Mouse (Mus musculus): ENCODE results near the gene Dnajb11.

The Dnajb11 gene

DNA sequence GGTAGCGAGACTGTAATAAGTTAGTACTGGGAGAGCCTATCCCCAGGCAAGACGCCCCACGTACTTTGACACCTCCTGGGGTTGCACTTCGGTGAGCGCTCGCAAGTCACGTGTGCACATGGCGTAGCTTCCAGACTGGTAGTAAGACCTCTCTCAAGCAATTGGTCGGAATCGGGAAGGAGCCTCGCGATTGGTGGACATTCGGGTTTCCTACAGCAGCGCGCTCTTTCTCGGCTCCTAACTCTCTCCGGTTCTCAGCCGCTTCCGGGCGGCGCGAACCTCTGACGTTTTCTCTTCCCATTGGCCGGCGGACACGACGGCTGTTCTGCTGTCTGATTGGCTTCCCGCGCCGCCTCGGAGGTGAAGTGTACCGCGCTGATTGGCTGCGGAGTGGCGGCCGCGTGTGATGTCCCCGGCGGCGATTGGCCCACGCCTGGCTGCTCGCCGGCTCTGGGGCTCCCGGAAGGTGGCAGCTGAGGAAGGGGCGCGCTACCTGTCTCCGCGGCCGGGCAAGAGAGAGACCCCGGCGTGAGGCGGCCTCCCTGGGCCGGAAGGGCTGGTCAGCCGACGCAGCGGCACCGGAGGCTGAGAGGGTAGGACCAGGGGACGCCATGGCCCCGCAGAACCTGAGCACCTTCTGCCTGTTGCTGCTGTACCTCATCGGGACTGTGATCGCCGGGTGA, at the start of gene Dnajb11, which contains the start of gene Tbccd1:
Gene Dnajb11, plus strand, starts transcription at position 415 of the 683 bp plus-strand sequence.
Gene Tbccd1, minus strand, starts transcription at position 239 of the 683 bp plus-strand sequence.
- peak; percentile 99 for DNase-seq (ENCODE audit: low read depth, low spot score)

DNA sequence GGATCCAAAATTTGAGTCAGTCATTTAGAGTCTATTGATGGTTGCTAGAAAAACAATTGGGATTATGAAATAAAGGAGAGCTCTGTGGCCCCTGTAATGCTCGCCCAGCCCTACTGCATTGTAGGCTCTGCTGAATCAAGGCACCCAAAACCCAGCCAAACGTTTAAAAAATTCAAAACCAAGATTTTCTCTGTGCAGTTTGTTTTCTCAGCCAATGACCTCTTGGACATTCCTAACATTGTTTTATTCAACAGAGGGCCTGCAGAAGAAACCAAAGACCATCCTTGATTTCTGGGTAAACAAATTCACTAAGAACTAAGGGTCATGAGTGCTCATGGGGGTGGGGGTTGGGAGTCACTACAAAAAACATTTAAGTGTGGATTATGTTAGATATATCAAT, 46.2 kb upstream of the Dnajb11 start, which contains the start of gene Crygs:
Gene Crygs, minus strand, starts transcription at position 101 of the 400 bp plus-strand sequence.
- DNase-seq (ENCODE audit: low read depth, low spot score): no peak

DNA sequence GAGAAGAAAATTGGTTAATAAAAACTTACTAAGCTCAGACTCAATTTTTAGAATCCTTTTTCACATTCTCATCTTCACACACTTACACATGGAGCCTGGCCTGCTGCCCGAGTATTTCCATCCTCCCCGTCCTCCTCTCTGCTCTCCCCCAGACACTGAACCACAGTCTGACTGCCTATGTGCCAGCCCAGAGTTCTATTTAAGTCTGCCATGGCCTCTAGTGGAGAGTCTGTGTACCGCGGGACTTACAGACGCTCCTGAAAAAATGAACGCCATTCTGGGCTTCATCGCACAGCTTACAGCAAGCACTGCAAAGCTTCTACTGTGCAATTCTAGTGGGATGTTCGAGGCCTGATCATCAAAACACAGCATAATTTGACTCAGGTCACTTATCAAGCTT, 36.9 kb upstream of the Dnajb11 start:
- peak; percentile 55 for DNase-seq (ENCODE audit: low read depth, low spot score)

DNA sequence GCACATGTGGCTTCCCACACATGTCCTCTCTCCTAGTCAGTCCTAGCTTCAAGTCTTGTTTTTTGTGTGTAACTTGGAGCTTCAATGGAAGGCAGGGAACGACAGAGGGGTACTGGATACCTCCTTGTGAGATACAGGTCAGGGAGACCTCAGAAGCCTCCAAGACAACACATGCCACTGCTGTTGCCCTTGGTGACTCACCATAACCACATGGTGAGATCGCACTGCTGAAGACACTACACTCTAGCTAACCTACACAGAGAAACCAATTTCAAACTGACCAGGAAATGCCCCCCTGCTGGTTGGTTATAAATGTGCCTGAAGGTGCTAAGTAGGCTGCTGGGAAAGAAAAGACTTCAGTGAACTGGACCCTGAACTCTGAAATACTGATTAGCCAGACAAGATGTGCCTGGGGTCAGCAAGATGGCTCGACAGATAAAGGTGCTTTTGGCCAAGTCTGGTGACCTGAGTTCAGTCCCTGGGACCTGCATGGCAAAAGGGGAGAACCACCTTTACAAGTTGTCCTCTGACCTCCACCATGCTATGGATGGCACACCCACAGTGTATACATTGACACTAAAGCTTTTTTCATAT, 24.6 kb upstream of the Dnajb11 start:
- no peak for DNase-seq (ENCODE audit: low read depth, low spot score)

DNA sequence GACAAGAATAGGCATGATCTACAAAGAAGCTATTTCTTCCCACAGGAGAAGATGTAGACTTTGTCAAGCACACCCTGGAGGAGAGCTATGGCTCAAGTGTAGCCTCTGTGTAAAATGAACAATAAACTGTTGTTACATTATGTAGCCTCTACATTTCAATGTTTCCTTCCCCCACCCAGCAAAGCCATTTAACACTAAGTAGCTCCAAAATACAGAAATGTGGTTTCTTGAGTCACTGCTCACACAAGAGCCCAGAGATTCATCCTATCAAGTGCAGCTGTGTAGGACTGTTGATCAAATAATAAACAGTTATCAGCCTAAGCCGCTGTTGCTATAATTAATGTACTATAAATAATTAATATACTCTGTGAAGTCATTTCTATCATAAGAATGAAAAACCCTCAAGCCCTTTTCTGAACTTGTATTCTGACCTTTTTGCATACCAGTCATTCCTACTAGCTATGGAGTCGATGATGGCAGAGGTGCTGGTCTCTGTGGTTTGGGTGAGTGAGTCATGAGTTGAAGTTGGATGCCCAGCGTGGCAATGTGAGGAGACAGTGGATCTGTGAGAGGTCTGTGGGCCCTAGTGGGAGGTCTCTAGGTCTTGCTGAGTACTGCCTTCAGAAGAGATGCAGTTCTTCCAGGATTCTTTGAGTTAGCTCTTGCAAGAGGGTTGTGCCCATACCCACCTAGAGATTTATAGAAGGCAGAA, 18.3 kb upstream of the Dnajb11 start:
- DNase-seq (ENCODE audit: low read depth, low spot score): no peak

DNA sequence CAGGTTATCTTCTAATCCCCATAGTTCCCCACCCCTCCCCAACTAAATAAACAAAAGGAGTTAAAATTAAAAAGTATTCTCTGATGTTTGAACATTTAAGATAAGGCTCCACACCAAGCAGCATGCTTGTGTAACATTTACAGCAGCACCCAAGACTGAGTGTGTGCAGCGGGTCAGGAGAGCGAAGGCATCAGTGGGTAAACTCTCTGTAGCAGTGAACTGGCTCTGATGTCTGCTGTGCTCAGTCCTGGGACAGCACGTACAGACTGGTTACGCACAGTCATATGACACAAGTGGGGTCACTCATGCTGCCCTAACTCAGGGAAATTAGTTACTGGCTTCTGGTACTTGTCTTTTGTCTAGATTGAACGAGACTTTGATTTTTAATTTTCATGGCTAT, 14.8 kb upstream of the Dnajb11 start:
- DNase-seq (ENCODE audit: low read depth, low spot score): no peak

DNA sequence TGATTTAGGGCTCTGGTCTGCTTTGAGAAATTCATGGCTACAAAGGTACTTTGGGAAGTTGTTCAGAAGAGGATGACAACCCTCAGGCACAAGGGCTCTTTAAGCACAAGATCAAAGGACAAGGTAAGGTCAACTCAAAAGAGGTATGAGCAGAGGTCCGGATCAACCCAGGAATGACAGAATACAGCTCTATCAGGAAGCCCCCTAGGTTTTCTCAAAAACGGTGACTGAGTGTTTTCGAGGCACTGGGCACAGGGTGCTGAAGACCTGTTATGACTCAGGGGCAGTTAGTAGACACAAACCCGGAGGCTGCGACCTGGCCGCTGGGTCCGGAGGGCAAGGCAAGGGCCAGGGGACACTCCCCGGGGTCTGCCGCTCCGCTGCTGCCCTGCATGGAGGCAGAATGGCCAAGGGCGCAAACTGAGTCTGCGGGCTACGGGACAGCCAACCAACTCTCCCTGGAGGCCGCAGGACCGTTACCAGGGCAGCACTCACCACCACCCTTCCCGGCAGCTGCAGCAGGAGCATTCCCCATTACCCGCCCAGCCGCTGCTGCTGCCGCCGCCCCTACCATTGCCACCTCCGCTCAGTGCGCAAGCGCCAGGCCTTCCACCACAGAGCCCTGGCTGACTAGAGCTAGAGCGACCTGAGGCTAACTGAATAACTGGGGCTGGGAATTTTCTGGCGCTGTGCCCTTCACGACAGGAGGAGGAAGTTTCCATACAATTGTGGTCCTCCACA, 13.4 kb upstream of the Dnajb11 start:
- DNase-seq (ENCODE audit: low read depth, low spot score): peak; percentile 83

DNA sequence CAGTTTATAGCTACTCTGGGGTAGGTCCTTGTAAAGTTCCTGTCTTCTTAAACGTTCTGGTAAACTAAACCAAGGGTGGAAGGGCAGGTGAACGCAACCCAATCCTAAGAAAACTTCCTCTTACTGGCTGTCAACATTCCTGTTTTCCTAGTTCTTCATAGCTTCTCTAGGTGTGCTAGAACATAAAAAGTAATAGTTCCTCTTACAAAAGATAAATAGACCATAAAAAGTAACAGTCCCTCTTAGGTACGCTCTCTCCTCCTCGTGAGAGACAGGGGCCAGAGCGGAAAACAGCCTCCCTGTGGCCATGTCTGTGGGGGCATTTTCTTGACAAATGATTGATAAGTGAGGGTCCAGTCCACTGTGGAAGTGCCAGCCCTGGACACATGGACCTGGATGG, 12.8 kb upstream of the Dnajb11 start:
- DNase-seq (ENCODE audit: low read depth, low spot score): no peak

DNA sequence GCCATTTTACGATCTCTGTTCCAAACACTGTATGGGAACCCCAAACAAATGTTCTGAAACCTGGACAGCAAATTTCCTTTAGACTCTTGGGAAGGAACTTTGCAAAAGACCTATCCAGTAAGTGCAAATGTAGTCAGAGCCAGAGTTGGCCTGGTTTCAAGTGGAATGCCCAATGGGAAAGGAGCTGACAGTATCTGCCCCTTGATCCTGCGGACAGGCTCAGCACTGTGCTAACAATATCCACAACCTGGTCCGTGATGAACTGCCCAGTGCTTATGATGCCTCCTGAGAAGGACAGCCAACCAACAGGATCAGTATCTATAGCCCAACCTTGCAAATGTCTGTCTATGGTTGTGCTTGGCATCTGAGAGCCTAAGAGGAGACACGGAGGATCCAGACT, 12.2 kb upstream of the Dnajb11 start:
- DNase-seq (ENCODE audit: low read depth, low spot score): no peak

DNA sequence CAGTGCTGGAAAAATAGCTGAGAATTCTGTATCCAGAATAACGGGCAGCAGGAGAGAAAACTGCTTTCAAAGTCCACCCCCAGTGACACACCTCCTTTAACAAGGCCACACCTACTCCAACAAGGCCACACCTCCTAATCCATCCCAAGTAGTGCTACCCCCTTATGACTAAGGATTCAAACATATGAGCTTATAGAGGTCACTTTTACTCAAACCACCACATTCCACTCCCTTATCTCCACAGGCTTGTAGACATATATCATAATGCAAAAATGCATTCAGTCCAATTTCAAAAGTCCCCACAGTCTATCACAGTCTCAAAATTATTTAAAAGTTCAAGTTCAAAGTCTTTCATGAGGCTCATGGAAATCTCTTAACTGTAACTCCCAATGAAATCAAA, 10.0 kb upstream of the Dnajb11 start:
- DNase-seq (ENCODE audit: low read depth, low spot score): no peak

DNA sequence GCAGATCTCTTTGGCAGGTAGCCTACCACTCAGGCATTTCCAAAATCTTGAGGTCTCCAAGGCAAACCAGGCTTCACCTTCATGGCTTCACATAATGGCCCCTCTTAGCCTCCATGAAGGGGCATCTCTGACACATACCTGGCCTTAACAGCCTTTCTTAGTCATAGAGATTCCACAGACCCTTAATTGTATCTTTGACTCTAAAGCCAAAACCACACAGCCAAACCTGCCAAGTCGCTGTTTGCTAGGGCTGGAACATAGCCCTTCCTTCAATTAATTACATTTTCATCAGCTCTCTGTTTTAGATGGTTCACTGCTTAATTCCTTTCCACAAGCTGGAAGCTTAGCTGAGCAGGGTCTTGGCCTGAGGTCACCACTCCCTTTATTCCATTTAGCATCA, 9.3 kb upstream of the Dnajb11 start:
- no peak for DNase-seq (ENCODE audit: low read depth, low spot score)

DNA sequence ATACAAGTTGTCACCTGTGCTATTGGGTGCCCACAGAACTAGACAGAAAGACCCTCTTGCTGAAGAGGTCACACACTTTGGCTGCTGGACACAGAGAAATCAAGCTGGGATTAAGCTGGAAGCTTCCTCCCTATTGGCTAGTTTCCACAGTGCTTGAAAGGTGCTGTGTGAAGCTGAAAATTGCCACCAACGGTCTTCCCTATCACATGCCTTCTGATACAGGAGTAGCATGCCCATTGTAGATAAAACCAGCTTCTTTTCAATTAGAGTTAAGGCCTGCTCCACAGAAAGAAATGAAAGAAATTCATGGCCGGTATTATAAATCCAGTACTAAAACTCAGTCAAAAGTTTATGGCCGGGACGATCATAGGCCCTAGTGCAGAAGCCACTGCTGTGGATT, 4.9 kb upstream of the Dnajb11 start:
- no peak for DNase-seq (ENCODE audit: low read depth, low spot score)

DNA sequence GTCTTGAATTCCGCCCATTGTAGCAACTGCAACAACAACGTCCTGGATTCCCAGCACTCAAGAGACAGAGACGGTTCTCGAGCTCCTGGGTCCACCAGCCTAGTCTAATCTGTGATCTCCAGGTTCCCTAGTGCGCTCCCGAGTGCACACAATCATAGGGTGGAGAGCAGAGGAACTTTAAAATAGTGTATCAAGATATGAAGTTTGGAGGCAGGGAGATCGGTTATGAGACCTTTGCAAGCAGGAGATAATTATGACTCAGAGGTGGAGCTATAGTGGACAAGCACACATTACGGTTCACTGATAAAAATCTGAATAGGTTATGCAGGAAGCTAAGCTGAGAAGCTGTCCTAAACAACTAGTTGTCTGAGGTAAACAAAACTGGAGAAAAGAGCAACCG, 872 bp upstream of the Dnajb11 start:
- DNase-seq (ENCODE audit: low read depth, low spot score): no peak

DNA sequence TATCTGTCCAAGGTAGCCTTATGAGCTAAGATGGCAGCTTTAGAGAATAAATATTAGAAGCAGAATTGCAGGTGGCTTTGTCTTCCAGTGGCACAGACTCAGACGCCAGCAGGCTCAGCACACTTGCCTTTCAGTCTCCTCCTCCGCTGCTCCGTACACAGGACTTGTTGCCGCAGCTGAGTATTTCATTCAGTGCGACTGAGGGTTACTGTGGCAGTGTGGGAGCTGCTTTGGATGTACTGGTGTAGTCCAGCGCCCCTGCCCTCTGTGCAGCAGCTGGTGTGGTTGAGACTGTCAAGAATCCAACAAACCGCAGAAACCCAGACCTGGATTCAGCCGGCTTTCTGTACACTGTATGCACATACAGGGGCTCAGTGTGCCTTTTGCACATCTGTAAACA, 14.8 kb downstream of the Dnajb11 start:
- no peak for DNase-seq (ENCODE audit: low read depth, low spot score)

DNA sequence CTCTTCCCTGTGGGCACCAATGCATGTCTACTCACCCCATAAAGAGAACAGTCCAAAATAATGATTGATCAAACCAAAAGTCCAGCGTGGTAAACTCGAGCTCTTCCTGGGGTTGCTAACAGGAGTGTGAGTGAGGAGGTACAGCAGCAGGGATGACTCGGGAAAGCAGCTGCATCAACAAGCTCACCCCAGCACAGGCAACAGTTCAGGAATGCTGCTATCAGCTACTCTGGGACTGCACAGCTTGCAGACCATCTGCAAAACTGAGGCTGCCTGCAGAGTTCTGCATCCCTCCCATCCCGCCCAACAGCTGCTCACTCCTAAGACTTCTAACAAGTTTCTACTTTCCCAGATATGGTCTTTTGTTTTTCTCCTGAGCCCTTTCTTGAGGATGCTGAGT, 15.7 kb downstream of the Dnajb11 start:
- no peak for DNase-seq (ENCODE audit: low read depth, low spot score)

DNA sequence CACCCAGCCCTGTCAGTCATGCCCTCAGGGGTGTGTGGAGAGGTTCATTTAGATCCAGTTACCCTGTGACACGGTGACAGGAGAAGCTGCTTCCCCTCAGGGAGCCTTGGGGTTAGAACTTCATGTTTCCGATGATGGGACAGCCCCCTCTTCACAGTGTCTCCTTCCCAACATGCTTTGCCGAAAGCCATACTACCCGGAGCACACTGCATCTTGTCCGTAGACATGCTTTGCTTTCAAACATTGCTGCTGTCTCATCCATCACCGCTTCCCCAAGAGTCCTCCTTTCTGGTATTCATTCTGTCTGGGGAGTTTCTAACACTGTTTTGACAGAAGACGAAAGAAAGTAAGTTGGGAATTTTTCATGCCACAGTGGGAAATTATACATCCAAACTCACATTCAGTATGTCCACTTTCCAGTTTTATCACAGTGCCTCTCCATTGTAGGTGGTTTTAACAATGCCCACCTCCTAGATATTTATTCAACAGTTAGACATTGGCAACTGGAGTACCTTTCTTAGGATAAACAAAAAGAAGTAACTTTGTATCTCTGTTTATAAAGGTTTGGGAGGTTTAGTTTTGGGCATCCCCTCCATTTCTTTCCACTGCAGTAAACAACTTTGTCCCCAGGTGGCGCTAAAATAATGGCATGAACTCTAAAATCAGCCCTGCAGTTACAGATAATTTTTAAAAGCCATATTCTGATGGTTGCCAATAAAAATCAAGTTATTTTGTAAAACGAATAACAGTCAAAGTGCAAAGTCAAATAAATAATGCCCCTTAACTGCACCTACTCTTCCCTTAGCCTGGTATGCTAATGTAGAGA, 18.8 kb downstream of the Dnajb11 start:
- DNase-seq (ENCODE audit: low read depth, low spot score): no peak

DNA sequence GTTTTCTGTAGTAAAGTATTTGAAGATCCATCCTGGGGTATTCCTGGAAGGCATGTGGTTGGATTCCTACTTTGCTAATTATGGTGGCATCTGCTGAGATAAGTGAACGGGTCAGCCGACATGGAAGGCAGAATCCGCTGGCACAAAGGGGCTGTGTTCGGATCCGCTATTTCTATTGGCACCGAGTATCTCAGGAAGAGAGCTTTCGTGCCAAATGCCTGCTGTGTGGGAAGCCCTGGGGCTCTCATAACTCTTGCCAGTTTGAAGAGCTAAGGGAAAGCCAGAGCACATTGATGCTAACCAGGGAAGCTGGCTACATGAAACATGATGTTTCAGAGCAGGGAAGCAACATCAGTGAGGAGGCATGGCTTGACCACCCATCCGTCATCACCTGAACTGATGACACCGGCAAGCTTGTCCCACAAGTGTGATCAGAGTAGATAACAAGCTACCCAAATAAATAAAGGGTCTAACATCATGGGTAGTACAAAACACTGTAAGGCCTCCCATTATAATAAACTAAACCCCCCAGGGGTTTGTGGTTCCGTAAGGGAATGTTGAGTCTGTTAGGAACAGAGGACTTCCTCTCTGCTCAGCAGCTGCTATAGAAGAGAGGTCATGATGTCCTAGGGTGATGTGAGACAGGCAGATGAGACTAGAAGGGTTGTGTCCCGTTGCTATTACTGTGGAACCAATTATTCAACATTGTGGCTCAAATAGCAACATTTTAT, 20.2 kb downstream of the Dnajb11 start:
- no peak for DNase-seq (ENCODE audit: low read depth, low spot score)

DNA sequence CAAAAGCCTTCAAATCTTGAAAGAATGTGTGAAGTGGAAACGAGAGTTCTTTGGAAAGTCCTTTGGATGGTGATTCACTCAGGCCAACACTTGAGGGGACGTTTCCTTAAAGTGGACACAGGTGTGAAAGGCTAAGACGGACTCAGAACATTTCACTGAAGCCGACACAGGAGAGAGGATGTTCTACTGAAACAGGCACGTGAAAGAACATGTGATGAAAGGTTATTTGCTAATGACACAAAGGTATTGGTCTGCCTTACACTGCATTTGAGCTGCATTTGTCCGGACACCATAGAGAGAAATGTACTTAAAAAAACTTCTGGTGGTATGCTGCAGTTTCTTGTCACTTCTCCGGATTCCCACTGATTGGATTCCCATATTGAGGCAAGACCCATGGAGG, 21.1 kb downstream of the Dnajb11 start:
- DNase-seq (ENCODE audit: low read depth, low spot score): no peak

DNA sequence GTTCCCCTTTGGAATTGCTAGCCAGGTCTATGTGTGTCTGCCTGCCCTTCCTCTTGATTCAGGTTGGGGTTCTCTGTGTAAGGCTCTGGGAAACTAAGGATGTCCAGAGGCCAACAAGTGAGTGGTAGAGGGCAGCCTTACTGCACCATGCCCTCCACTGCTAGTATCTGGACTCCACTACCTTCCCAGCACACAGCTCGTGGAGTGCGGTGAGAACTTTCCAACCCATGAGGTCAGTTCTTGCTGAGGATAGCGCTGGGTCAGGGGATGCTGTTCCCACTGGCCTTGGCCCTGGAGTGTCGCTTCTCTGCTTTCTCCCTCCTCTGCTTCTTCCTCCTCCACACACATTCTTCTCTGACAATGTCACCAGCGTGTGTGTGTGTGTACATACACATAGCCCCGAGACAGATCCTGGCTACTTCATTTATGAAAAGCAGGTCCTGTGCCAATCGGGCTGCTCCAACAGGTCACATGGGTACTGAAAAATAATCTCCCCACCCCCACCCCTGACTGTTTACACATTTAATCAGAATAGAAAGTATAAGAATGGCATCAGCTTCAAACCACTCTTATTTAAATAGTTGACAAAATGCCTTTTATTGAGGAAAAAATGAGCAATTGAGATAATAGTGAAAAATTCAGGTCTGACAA, 22.4 kb downstream of the Dnajb11 start:
- DNase-seq (ENCODE audit: low read depth, low spot score): no peak

DNA sequence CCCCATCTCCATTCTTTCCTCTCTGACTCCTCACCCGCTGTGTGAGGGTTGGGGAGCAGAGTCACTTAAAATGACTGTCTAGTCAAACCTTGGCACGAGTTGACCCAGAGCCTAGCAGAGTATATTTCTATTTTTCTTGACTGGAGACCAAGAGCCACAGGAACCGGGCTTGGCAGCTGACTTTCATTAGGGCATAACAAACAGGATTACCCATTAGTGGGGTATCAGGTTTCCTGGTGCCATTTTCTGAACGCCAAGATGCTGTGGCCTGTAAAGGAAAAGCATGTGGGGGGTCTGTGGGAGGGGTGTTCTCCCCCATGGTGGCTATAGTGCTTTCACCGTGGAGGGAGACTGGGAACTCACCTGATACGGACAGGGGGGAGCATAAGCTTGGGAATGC, 23.3 kb downstream of the Dnajb11 start:
- DNase-seq (ENCODE audit: low read depth, low spot score): no peak
